ENCODE assay signal across 12 mouse cellular contexts in the genomic region with DNA sequence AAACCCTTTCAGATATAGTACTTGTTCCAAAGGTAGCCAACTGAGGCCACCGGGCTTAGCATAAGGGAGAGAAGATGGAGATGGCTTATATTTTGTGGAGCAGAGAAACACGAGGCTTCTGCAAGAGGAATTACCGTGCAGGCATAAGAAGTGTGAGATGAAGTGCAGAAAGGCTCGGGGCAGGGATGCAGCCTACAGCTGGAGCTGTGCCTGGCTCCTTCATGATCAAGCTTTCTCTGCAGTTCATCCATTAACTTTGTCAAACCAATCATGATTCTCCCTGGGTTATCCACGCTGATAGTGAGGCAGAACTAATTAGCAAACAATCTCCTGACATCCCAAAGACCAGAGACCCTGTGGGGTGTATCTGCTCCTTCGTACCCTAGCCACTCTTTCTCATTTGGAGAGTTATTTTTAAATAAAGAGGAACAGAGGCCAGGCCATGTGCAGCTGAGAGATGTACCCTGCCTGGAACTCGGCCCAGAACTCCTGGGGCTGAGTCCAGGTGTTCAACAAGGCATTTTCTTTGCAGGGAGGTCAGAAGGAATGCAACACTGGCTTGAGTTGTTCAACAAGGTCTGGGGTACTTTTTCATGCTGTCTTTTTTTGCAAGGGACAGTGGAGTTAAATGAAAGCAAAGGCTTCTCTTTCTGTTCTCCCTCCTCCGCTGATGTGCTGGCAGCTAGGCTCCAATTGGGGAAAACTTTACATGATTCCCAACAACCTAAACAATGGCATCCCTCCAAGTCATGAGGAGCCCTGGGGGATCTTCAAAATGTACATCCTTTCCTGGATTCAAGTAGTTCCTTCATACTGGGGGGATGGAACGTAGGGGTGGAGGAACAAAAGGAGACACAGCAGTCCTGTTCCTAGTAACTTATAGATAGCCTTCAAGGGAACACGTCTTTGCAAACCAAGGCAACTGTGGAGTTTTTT.
A peak's percentile ranks its signal among the peaks of the same experiment; 100 is the strongest.
DNase-seq lines count a peak whose midpoint lies in the region; ATAC-seq and TF ChIP-seq lines count a peak whose summit lies in the region.
"Had no signal": no experiment of that assay in that cellular context is flagged by ENCODE, and none has a peak within 500 bp of the region (broad histone marks: within the 10 kb centered on the region; RNA-seq: fewer than 3 reads in every experiment).

No protein-coding gene starts in this region.

- peak; percentile 84 for ATAC-seq in lung, embryonic 14.5 days (ENCODE audit: insufficient read depth)
- no peak for ATAC-seq in limb, embryonic 15.5 days (ENCODE audit: insufficient number of reproducible peaks, low FRiP score, low TSS enrichment, low read depth)
- ATAC-seq: lung, postnatal 0 days had no signal

- intact Hi-C loops in heart, postnatal 25 days (cut with DNase I) = no loop called here
- intact Hi-C loops in heart, postnatal 10 days (cut with DNase I) = no loop called here

- no peaks in the 10 kb centered on the region for H3K9me3 ChIP-seq in lung, embryonic 14.5 days (ENCODE audit: low read depth, low read length)
- no peaks in the 10 kb centered on the region for H3K9me3 ChIP-seq in limb, embryonic 15.5 days

- no peaks in the 10 kb centered on the region; the same call in 1 of the 2 replicates for H3K4me1 ChIP-seq in lung, embryonic 14.5 days (ENCODE audit: insufficient read depth)
- no peaks in the 10 kb centered on the region for H3K4me1 ChIP-seq in limb, embryonic 15.5 days

- no peak overlapping the region for H3K4me3 ChIP-seq in lung, embryonic 14.5 days (ENCODE audit: low read depth, low read length)
- no peak overlapping the region for H3K4me3 ChIP-seq in limb, embryonic 15.5 days

- H3K4me2 ChIP-seq in lung, embryonic 14.5 days = no peak overlapping the region
- H3K4me2 ChIP-seq in limb, embryonic 15.5 days = no peak overlapping the region
- H3K4me2 ChIP-seq: midbrain, embryonic 11.5 days had no signal

- peak; percentile 89 for DNase-seq in heart, adult 11 months
- DNase-seq in heart, postnatal 25 days (ENCODE audit: low spot score) = no peak
- peak; percentile 81 for DNase-seq in lung, embryonic 14.5 days
- DNase-seq in lung, postnatal 25 days (ENCODE audit: low spot score) = no peak
- peak; percentile 14 to 38 for DNase-seq in heart, postnatal 10 days
- DNase-seq in ovary, postnatal 36 days (ENCODE audit: low spot score) = no peak
- DNase-seq in layer of hippocampus, postnatal 14 days (ENCODE audit: low spot score in 2 of 2) = no peak
- DNase-seq: right cerebral cortex, adult 18-20 months had no signal

- no peak overlapping the region for H3K9ac ChIP-seq in lung, embryonic 14.5 days
- H3K9ac ChIP-seq in limb, embryonic 15.5 days = no peak overlapping the region

- H3K36me3 ChIP-seq in lung, embryonic 14.5 days (ENCODE audit: insufficient read depth) = no peaks in the 10 kb centered on the region
- no peaks in the 10 kb centered on the region for H3K36me3 ChIP-seq in limb, embryonic 15.5 days

- H3K27me3 ChIP-seq in lung, embryonic 14.5 days (ENCODE audit: insufficient read depth, low read length) = no peaks in the 10 kb centered on the region
- H3K27me3 ChIP-seq in limb, embryonic 15.5 days = no peaks in the 10 kb centered on the region

- H3K27ac ChIP-seq in lung, embryonic 14.5 days (ENCODE audit: low read depth) = peak overlapping the region; percentile 75
- 0 out of 2 replicates have a peak overlapping the region, but pooled peaks have one; percentile 44 for H3K27ac ChIP-seq in limb, embryonic 15.5 days
- H3K27ac ChIP-seq: kidney, postnatal 0 days had no signal

- no peak for TF ChIP-seq CTCF in lung, embryonic 14.5 days (IDR thresholded peaks at IDR 0.05; ENCODE audit: low read depth)

- WGBS in lung, embryonic 14.5 days = 26% methylated on average over 10 of the region's 10 CpGs
- WGBS in limb, embryonic 15.5 days = 47% methylated on average over 10 of the region's 10 CpGs

Comparison
In these comparisons a context has a peak if more than half of its experiments do, and no peak if none do; other contexts are left out.
1. DNase-seq: peak in heart, adult 11 months (single experiment), lung, embryonic 14.5 days (single experiment) and heart, postnatal 10 days (2 of 2); none in heart, postnatal 25 days (single experiment), lung, postnatal 25 days (single experiment), ovary, postnatal 36 days (single experiment) and layer of hippocampus, postnatal 14 days (0 of 2).